Mouse (Mus musculus): ENCODE measurements at regions not wholly inside any gene's neighbourhood (a gene's known extent, or its start where the extent isn't known, plus 50 kb on each side); places are given as distances from the start of the nearest gene placed in this dataset.

DNA sequence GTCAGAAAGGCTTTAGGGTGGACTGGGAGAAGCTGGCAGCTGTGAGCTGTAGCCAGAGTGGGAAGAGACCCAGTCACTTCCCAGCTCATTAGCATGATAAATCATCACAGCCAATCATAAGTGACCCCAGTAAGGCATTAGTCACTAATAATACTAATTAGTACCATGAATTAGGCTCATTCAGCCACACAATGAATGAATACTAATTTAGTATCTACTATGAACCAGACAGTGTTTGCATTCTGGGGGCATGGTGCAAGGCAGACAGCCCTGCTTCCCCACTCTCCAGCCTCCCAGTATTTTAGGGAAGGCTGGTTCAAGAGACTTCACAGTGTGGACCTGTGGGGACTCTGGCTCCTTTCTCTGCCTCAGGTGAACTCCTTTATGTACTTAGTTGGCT is 523.7 kb downstream of the Tbc1d22a start:
- in situ Hi-C loops (cut with MboI, MseI), result no loop called here

DNA sequence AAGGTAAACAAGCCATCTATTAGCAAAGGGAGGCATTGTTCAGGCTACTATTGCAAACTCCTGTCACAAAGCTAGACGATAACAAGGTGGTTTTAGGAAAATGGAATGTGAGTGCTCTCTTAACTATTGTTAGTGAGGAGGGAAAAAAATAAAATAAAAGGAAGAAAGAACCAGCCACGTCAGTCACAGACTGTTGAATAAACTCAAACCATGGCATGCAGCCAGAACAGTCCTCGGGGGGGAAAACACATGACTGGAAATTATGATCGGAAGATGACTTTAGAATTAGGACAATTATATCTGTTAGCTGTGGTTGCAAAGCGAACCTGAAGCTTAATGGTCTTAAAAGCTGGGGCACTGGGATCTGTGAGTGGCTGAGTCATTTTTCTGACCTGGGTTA is 524.1 kb downstream of the Tbc1d22a start:
- in situ Hi-C loops (cut with MboI, MseI), result no loop called here

GRCm38 (mm10) chr15:86738776-86739175 is 524.5 kb downstream of the Tbc1d22a start:
- in situ Hi-C loops (cut with MboI, MseI), result no loop called here

- in situ Hi-C loops (cut with MboI, MseI), result no loop called here
These were observed 537.3 kb downstream of the Tbc1d22a start for GRCm38 (mm10) chr15:86751436-86752136.

- in situ Hi-C loops (cut with MboI, MseI), result no loop called here
These were observed 549.5 kb downstream of the Tbc1d22a start for GRCm38 (mm10) chr15:86763581-86764375.

DNA sequence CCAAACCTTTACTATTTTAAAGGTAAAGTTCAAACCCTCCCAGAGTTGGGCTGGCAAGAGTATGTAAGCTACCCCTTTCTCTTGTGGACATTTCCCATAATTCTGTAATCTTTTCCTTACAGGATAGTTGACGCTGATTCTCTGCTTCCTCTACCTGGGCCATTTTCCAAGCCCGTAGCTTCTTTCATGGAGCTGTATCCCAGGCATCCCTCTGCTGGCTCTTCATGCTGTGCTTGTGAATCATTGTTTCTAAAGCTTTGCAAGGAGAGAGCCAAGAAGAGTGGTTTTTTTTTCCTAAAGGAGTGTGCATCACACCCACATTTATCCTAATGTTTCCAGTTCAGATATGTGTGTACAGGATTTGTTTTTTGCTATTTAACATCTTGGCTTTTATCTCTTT is 553.4 kb downstream of the Tbc1d22a start:
- in situ Hi-C loops (cut with MboI, MseI), result no loop called here

DNA sequence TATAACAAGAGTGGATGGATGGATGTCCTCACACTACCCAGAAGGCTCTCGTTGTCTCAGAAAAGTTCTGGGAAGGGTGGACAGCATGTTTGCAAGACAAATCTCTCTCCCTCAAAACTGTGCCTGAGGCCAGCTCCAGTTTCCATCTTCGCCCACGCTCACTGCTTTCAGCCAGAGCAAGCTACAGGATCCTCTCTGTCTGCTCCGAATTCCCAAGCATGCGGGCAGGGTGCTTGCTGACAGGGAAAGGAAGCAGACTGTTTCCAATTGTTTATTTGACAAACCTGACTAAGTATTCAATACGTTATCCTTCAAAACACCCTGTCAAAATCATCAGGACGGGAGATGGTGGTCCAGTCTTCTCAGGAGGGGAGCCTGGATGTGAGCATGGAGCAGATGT is 558.8 kb downstream of the Tbc1d22a start:
- in situ Hi-C loops (cut with MboI, MseI), result no loop called here

DNA sequence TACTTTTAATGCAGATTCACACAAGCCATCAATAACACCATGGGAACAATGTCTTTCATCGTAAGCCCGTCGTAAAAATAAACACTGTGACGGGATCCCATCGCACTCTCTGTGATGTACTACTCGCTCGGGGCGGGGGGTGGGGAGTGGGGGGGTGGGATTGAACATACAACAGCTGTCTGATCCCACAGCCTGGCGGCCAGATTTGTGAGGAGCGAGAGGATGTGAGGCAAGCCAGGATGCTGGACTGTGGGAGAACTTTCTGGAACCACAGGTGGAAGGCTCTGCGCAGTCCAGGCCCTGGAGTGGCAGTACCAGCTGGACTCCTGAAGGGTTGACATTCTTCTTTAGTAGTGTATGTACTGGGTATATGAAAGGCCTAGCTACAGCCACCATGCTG is 563.7 kb downstream of the Tbc1d22a start:
- in situ Hi-C loops (cut with MboI, MseI), result no loop called here

DNA sequence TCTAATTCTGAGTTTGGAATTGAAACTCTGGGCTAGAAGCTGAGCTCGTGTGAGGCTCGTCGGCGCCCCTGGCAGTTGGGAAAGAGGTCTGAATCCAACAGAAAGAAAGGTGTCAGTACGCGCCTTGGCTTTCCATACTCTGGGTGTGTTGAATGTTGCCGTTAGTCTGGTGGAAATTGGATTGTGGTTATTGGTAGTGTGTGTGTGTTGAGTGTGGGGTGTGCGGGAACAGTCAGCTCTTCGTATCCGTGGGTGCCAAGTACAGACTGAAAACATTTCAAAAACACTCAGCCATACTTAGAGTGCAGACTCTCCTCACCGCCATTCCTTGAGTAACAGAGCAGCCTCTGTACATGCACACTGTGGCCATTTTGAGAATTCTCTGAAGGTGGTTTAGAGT is 566.9 kb downstream of the Tbc1d22a start:
- in situ Hi-C loops (cut with MboI, MseI), result no loop called here

- in situ Hi-C loops (cut with MboI, MseI), result no loop called here
These were observed 580.5 kb downstream of the Tbc1d22a start for GRCm38 (mm10) chr15:86794716-86795115.

GRCm38 (mm10) chr15:86798474-86799178 is 584.4 kb downstream of the Tbc1d22a start:
- in situ Hi-C loops (cut with MboI, MseI), result no loop called here

- in situ Hi-C loops (cut with MboI, MseI), result no loop called here
These were observed 593.2 kb downstream of the Tbc1d22a start for GRCm38 (mm10) chr15:86807296-86808080.

DNA sequence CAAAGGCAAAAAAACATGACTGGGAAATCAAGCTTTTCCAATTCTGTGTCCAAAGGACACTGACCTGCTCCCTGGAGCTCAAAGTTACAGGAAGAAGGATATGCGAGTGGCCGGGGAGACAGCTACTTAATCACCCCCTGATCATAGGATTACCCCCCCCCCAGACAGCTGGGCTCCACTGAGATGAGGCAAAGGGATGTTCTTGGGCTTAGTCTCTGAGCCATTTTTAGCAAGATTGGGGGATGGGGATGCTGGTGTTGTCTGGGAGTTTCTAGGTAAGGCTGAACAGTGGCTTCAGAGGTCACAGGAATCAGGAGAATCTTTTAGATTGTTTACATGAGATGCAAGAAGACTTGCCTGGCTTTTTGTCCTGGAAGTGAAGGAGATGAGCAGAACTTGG is 597.6 kb downstream of the Tbc1d22a start:
- in situ Hi-C loops (cut with MboI, MseI), result no loop called here

DNA sequence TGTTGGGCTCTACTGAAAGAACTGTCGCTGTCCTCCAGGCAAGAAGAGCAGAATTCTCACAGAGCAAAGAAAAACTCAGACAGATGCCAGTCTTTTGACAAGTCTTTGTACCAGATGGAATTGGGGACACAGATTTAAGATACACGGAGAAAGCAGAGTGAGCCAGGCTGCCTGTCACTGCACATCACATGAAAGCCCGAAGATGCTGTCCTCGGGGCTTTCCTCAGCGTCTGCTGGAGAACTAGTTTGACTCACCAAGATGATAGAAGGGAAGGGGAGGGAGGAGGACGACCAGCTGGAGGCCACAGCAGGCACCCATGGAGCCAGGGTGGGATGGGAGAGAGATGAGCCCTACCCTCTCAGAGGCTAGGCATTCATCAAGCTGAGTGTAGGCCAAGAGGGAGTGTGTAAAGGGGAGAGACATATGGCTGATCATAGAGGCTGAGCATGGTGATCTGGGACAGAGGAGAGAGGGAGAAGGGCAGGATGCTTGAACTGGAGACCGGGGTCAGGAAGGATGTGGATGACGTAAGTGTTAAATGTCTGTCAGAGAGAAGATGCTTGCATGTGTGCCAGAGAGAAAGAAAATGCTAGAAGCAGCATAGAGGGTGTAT is 600.7 kb downstream of the Tbc1d22a start:
- in situ Hi-C loops (cut with MboI, MseI), result no loop called here

- in situ Hi-C loops (cut with MboI, MseI), result no loop called here
These were observed 621.7 kb downstream of the Tbc1d22a start for GRCm38 (mm10) chr15:86835996-86836395.

DNA sequence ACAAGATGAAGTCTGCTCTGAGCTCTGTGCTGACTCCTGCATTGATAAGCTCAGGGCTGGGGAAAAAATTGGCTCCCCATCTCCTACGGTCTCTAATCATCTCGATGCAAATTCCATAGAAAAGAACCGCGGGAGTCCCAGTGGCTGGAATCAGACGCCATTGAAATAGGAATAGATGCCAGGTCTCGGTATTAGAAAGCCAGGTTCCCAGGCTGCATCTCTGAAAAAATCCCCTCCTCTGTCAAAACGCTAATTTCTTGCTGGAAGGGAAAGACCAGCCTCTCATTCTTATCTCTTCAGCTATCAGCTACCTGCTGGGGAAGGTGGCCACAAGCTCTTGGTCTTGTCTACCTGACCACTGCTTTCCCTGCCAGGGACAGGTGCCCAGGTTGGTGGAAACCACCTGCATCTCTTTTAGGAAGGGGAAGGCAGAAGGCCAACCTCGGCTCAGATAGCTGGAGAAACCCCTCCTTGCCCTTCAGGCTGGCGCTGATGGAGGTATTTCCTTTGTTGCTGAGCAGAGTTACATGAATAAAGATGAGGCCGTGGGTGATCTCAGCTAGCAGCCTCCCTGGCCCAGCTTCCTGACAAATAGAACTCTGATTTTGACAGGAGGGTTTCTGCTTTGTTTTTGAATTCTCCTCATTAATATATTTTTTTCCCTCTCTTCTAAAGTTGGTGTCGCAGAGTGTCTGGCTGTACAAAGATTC is 638.1 kb downstream of the Tbc1d22a start:
- in situ Hi-C loops (cut with MboI, MseI), result no loop called here

DNA sequence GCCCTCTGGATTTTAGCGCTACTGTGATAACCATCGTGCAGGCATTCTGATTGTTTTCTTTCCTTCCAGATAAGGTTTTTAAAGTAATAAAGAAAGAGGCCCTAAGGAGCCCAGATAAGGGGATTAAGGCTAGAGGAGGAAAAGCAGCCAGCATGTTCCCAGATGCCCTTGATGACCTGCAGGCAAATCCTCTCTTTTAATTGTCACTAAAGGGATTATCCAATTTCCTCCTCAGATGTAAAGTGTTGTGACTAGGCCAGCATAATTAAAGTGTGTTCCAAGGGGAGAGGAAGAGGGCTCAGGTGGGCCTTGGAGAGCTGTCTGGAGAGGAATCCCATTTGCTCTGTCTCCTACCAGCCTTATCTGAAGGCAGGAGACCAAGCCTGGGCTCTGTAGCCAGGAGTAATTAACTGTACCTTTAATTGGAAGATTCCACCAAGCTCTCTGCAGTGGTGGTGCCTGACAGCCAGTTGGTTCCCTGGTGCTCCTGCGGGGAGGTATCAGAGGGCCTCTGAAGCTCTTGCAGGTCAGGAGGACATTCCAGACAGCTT is 644.2 kb downstream of the Tbc1d22a start:
- in situ Hi-C loops (cut with MboI, MseI), result no loop called here

GRCm38 (mm10) chr15:86875721-86876309 is 661.6 kb downstream of the Tbc1d22a start:
- in situ Hi-C loops (cut with MboI, MseI), result no loop called here

DNA sequence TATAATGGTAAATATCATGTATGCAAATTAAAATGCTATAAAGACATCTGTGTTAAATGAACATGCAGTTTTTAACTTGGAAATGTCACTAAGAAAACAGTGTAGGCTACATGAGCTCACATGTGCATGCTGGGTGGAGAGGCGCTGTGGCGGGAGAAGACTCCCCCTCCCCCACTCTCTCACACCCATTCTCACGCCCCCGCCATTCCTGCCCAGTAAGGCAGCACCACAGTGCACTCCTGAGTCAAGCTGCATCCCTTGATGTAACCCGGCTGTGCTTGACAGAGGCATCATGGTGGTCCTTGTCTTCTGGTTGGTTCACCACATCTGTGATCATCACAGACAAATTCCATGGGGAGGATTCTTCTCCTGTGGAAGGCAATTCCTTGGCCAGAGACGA is 647.1 kb upstream of the Fam19a5 start:
- in situ Hi-C loops (cut with MboI, MseI), result no loop called here

- in situ Hi-C loops (cut with MboI, MseI), result no loop called here
These were observed 644.1 kb upstream of the Fam19a5 start for GRCm38 (mm10) chr15:86899961-86900360.

Data from regulatory T cell (primary cell).